9 mouse cellular contexts compared by ENCODE assay signal in genomic region chr6:91441145-91441662, GRCm38 (mm10). TPM values are rescaled to one million over a fixed set of nuclear protein-coding genes. Genes with fewer than 3 reads are reported as not detected.
DNase-seq lines count a peak whose midpoint lies in the region; ATAC-seq and TF ChIP-seq lines count a peak whose summit lies in the region.
"Had no signal": no experiment of that assay in that cellular context is flagged by ENCODE, and none has a peak within 500 bp of the region (broad histone marks: within the 10 kb centered on the region; RNA-seq: fewer than 3 reads in every experiment).

No protein-coding gene starts in this region.

- H3K4me1 ChIP-seq in embryonic facial prominence, embryonic 11.5 days (ENCODE audit: control insufficient read depth, insufficient read depth, low read length): no peaks in the 10 kb centered on the region; the same call in 1 of the 2 replicates
- peaks cover 4% of the 10 kb centered on the region; the same call in 1 of the 2 replicates for H3K4me1 ChIP-seq in hindbrain, postnatal 0 days (ENCODE audit: insufficient read depth, low read length)
- H3K4me1 ChIP-seq in midbrain, embryonic 13.5 days (replicated peaks): peaks cover 10% of the 10 kb centered on the region

- H3K27ac ChIP-seq in embryonic facial prominence, embryonic 11.5 days (replicated peaks; ENCODE audit: low read depth, low read length): 0 out of 2 replicates have a peak overlapping the region, but pooled peaks have one; percentile 28
- peak overlapping the region; percentile 88 for H3K27ac ChIP-seq in hindbrain, postnatal 0 days
- H3K27ac ChIP-seq in midbrain, embryonic 13.5 days: peak overlapping the region; percentile 77

- 3% methylated on average over 19 of the region's 19 CpGs for WGBS in embryonic facial prominence, embryonic 11.5 days
- 3% methylated on average over 19 of the region's 19 CpGs for WGBS in hindbrain, postnatal 0 days
- 4% methylated on average over 19 of the region's 19 CpGs for WGBS in midbrain, embryonic 13.5 days

- no peaks in the 10 kb centered on the region for H3K27me3 ChIP-seq in embryonic facial prominence, embryonic 11.5 days (ENCODE audit: control insufficient read depth, insufficient read depth, low read length)
- H3K27me3 ChIP-seq in hindbrain, postnatal 0 days (ENCODE audit: insufficient read depth, low read length): no peaks in the 10 kb centered on the region
- H3K27me3 ChIP-seq in midbrain, embryonic 13.5 days: peaks cover 23% of the 10 kb centered on the region

- TF ChIP-seq CTCF in hindbrain, postnatal 0 days (IDR thresholded peaks at IDR 0.05; ENCODE audit: low read depth): no peak

- no peaks in the 10 kb centered on the region for H3K9me3 ChIP-seq in embryonic facial prominence, embryonic 11.5 days (replicated peaks; ENCODE audit: control insufficient read depth, low read length)
- H3K9me3 ChIP-seq in hindbrain, postnatal 0 days (ENCODE audit: low read length): no peaks in the 10 kb centered on the region
- no peaks in the 10 kb centered on the region for H3K9me3 ChIP-seq in midbrain, embryonic 13.5 days

- no peaks in the 10 kb centered on the region for H3K36me3 ChIP-seq in embryonic facial prominence, embryonic 11.5 days (replicated peaks; ENCODE audit: control insufficient read depth, insufficient read depth, low read depth, low read length)
- H3K36me3 ChIP-seq in hindbrain, postnatal 0 days (ENCODE audit: insufficient read depth, low read length): no peaks in the 10 kb centered on the region
- H3K36me3 ChIP-seq in midbrain, embryonic 13.5 days: no peaks in the 10 kb centered on the region

- peak overlapping the region; percentile 87 for H3K4me2 ChIP-seq in embryonic facial prominence, embryonic 11.5 days (ENCODE audit: low read depth, low read length)
- H3K4me2 ChIP-seq in hindbrain, postnatal 0 days (ENCODE audit: low read depth, low read length): peak overlapping the region; percentile 97
- H3K4me2 ChIP-seq in midbrain, embryonic 13.5 days (replicated peaks): peak overlapping the region; percentile 95

- peak; percentile 16 for DNase-seq in cerebellum, adult 9-11 months
- DNase-seq in cerebellum, adult 11-12 months: no peak
- peak; percentile 39 for DNase-seq in 3134 (ENCODE audit: extremely low read depth, insufficient read length, low spot score)
- peak; percentile 5 for DNase-seq in embryonic facial prominence, embryonic 11.5 days (ENCODE audit: low spot score)
- DNase-seq in hindbrain, postnatal 0 days (ENCODE audit: low spot score): peak; percentile 15
- no peak for DNase-seq in ovary, postnatal 36 days (ENCODE audit: low spot score)
- DNase-seq in ovary, postnatal 10 days (ENCODE audit: low spot score): no peak

- ATAC-seq in embryonic facial prominence, embryonic 11.5 days (replicated peaks; ENCODE audit: insufficient number of reproducible peaks, low FRiP score, low TSS enrichment, low read depth): peak; percentile 35; the same call in 1 of the 2 replicates
- ATAC-seq in hindbrain, postnatal 0 days: peak; percentile 76
- peak; percentile 73 for ATAC-seq in midbrain, embryonic 13.5 days

- H3K4me3 ChIP-seq in embryonic facial prominence, embryonic 11.5 days (ENCODE audit: low read depth, low read length): peak overlapping the region; percentile 62
- H3K4me3 ChIP-seq in hindbrain, postnatal 0 days (ENCODE audit: low read length): peak overlapping the region; percentile 57
- peak overlapping the region; percentile 66 for H3K4me3 ChIP-seq in midbrain, embryonic 13.5 days (replicated peaks)

- peak overlapping the region; percentile 70 for H3K9ac ChIP-seq in embryonic facial prominence, embryonic 11.5 days (replicated peaks; ENCODE audit: low read length)
- H3K9ac ChIP-seq in hindbrain, postnatal 0 days (replicated peaks; ENCODE audit: low read length): peak overlapping the region; percentile 74
- peak overlapping the region; percentile 74 for H3K9ac ChIP-seq in midbrain, embryonic 13.5 days (replicated peaks)

RNA-seq across cellular contexts. Expression of gene Wnt7a, which starts 30.0 kb away (rescaled TPM):
- polyA plus RNA-seq in embryonic facial prominence, embryonic 11.5 days (2014; fragmentation: Nextera tagmentation; extraction: Ambion mirVana): 0.82 and 1.3 TPM in 2 replicates
- 10.6 and 11.4 TPM in 2 replicates for total RNA-seq in hindbrain, postnatal 0 days (2014; rRNA removed)
- polyA plus RNA-seq in hindbrain, postnatal 0 days (2015; fragmentation: Nextera tagmentation; extraction: Ambion mirVana): 5.8 and 6.2 TPM in 2 replicates
- polyA plus RNA-seq in midbrain, embryonic 13.5 days (2015; fragmentation: Nextera tagmentation; extraction: Ambion mirVana): 9.4 and 9.9 TPM in 2 replicates
- polyA plus RNA-seq: large intestine, adult 2 months had no signal

RNA-seq across cellular contexts. Expression of gene Chchd4, which starts 32.1 kb away (rescaled TPM):
- 25.7 and 28.4 TPM in 2 replicates for polyA plus RNA-seq in embryonic facial prominence, embryonic 11.5 days (2014; fragmentation: Nextera tagmentation; extraction: Ambion mirVana)
- 15.0 and 17.3 TPM in 2 replicates for total RNA-seq in hindbrain, postnatal 0 days (2014; rRNA removed)
- polyA plus RNA-seq in hindbrain, postnatal 0 days (2015; fragmentation: Nextera tagmentation; extraction: Ambion mirVana): 31.1 and 32.1 TPM in 2 replicates
- polyA plus RNA-seq in midbrain, embryonic 13.5 days (2015; fragmentation: Nextera tagmentation; extraction: Ambion mirVana): 28.1 and 28.6 TPM in 2 replicates

RNA-seq across cellular contexts. Expression of gene Tmem43, which starts 32.3 kb away (rescaled TPM):
- 63.8 and 64.0 TPM in 2 replicates for polyA plus RNA-seq in embryonic facial prominence, embryonic 11.5 days (2014; fragmentation: Nextera tagmentation; extraction: Ambion mirVana)
- total RNA-seq in hindbrain, postnatal 0 days (2014; rRNA removed): 72.7 and 79.5 TPM in 2 replicates
- 47.8 and 49.1 TPM in 2 replicates for polyA plus RNA-seq in hindbrain, postnatal 0 days (2015; fragmentation: Nextera tagmentation; extraction: Ambion mirVana)
- 48.4 and 49.4 TPM in 2 replicates for polyA plus RNA-seq in midbrain, embryonic 13.5 days (2015; fragmentation: Nextera tagmentation; extraction: Ambion mirVana)

Comparison
In these comparisons a context has a peak if more than half of its experiments do, and no peak if none do; other contexts are left out.
1. DNase-seq: peak in cerebellum, adult 9-11 months (single experiment), 3134 (single experiment), embryonic facial prominence, embryonic 11.5 days (single experiment) and hindbrain, postnatal 0 days (single experiment); none in cerebellum, adult 11-12 months (single experiment), ovary, postnatal 36 days (single experiment) and ovary, postnatal 10 days (single experiment).
2. H3K27ac ChIP-seq: peak in every context shown above with its lines; median percentile 88 in hindbrain, postnatal 0 days; 77 in midbrain, embryonic 13.5 days; 28 in embryonic facial prominence, embryonic 11.5 days.
3. Peak in every context shown above with its lines, with median percentiles within 50 percentile points of each other: ATAC-seq, H3K4me2 ChIP-seq, H3K4me3 ChIP-seq and H3K9ac ChIP-seq.